Mouse (Mus musculus): Measurements from ENCODE around the gene Abtb1.

DNA sequence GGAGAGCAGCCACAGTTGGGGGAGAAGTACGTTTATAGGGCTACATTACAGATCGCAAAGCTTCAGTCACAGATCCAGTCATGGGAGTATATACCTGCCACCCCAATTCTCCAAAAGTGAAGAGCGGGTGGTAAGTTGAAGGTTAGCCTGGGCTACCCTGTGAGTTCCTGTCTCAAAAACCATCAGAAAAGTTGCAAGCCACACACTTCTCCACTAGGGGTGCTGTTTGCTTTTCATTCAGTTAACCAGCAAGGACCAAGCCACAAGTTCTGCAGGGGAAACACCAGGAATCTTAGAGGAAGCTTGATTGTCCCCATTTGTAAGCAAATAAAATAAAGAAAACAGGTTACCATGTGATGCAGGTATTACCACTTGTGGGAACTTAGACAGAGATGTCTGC is 28.9 kb downstream of the Abtb1 start:
- TF ChIP-seq CTCF (IDR thresholded peaks at IDR 0.05; ENCODE audit: borderline replicate concordance, control insufficient read depth, extremely low read depth, insufficient read depth, low read length, poor library complexity) (no peak), POLR2A (IDR thresholded peaks at IDR 0.05; ENCODE audit: control insufficient read depth, extremely low read depth, insufficient read depth, low read length, poor library complexity) (no peak)

Measured in thymus, adult 2 months (tissue).